Mouse (Mus musculus) ES-Bruce4 (cell line): ENCODE data around the gene Asb5.

Source experiments
- CTCF ChIP-seq: IDR thresholded peaks from one replicate; pipeline ENCODE4 v1.8.1; 2011; ENCODE audit warnings: low read depth, low read length
- POLR2A ChIP-seq: IDR thresholded peaks from one replicate; pipeline ENCODE4 v1.8.1; 2011; ENCODE audit warnings: low read length; ENCODE audit not compliant: insufficient read depth

DNA sequence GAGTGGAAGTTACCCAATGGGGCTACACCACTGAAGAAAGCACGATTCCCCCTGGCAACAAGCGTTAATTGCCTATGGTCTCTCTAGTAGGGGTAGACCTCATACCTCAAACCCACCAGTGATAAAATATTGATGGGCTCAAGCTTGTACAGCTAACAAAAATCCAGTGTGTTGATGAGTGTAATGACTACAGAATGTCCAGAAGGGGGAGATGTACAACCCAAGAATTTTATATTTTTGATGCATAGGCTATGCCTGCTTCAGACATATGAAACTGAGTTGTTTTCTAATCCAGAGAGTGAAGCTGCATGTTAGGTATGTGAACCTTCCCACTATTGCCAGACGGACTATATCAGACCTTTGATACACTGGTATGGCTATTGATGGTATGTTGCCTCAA lies 7.9 kb downstream of the Asb5 start:
- no peak for TF ChIP-seq CTCF
- TF ChIP-seq POLR2A, result no peak
